Mouse (Mus musculus): ENCODE measurements around the gene Htr6. TPM values are rescaled to one million over a fixed set of nuclear protein-coding genes. Genes with fewer than 3 reads are reported as not detected.
A peak's percentile ranks its signal among the peaks of the same experiment; 100 is the strongest.

Htr6 gene
- polyA plus RNA-seq, 1 experiment from 2014 or later: 0.16 TPM

GRCm38 (mm10) chr4:139111421-139111820, 36.1 kb upstream of the Htr6 start:
- Histone ChIP-seq H3K27ac (ENCODE audit: low read depth) (peak overlapping the region; percentile 64), H3K4me1 (replicated peaks; ENCODE audit: control insufficient read depth, insufficient read depth, low read length) (peaks cover 20% of the 10 kb centered on the region), H3K4me2 (ENCODE audit: low read length) (0 out of 2 replicates have a peak overlapping the region, but pooled peaks have one; percentile 1), H3K27me3 (replicated peaks; ENCODE audit: control insufficient read depth, insufficient read depth, low read length) (no peaks in the 10 kb centered on the region), H3K9me3 (ENCODE audit: control insufficient read depth, low read length) (no peaks in the 10 kb centered on the region), H3K9ac (ENCODE audit: low read length) (0 out of 2 replicates have a peak overlapping the region, but pooled peaks have one; percentile 22), H3K36me3 (ENCODE audit: control insufficient read depth, insufficient read depth, low read length) (no peaks in the 10 kb centered on the region), H3K4me3 (ENCODE audit: low read depth, low read length) (no peak overlapping the region)
- 26% methylated on average over 3 of the region's 3 CpGs for WGBS
- ATAC-seq (replicated peaks; ENCODE audit: low FRiP score, low TSS enrichment, low read depth) (no peak), DNase-seq (ENCODE audit: low spot score) (no peak)

- H3K4me2 ChIP-seq (ENCODE audit: low read length): peak overlapping the region; percentile 1; the same call in 1 of the 2 replicates
- ATAC-seq (replicated peaks; ENCODE audit: low FRiP score, low TSS enrichment, low read depth): no peak
- no peak for DNase-seq (ENCODE audit: low spot score)
- WGBS: 54% methylated on average over 3 of the region's 3 CpGs
- H3K4me1 ChIP-seq (replicated peaks; ENCODE audit: control insufficient read depth, insufficient read depth, low read length): peaks cover 20% of the 10 kb centered on the region
- H3K27me3 ChIP-seq (replicated peaks; ENCODE audit: control insufficient read depth, insufficient read depth, low read length): no peaks in the 10 kb centered on the region
- peak overlapping the region; percentile 64 for H3K27ac ChIP-seq (ENCODE audit: low read depth)
- 0 out of 2 replicates have a peak overlapping the region, but pooled peaks have one; percentile 22 for H3K9ac ChIP-seq (ENCODE audit: low read length)
- no peaks in the 10 kb centered on the region for H3K36me3 ChIP-seq (ENCODE audit: control insufficient read depth, insufficient read depth, low read length)
- H3K9me3 ChIP-seq (ENCODE audit: control insufficient read depth, low read length): no peaks in the 10 kb centered on the region
- H3K4me3 ChIP-seq (ENCODE audit: low read depth, low read length): no peak overlapping the region
These were observed 35.5 kb upstream of the Htr6 start for GRCm38 (mm10) chr4:139110858-139111257.

- DNase-seq (ENCODE audit: low spot score) (no peak), ATAC-seq (replicated peaks; ENCODE audit: low FRiP score, low TSS enrichment, low read depth) (no peak)
- H3K27me3 ChIP-seq (replicated peaks; ENCODE audit: control insufficient read depth, insufficient read depth, low read length): no peaks in the 10 kb centered on the region
- H3K9ac ChIP-seq (ENCODE audit: low read length): no peak overlapping the region
- peaks cover 37% of the 10 kb centered on the region for H3K36me3 ChIP-seq (ENCODE audit: control insufficient read depth, insufficient read depth, low read length)
- no peaks in the 10 kb centered on the region for H3K9me3 ChIP-seq (ENCODE audit: control insufficient read depth, low read length)
- no peak overlapping the region for H3K4me3 ChIP-seq (ENCODE audit: low read depth, low read length)
- peaks cover 2% of the 10 kb centered on the region; the same call in 1 of the 2 replicates for H3K4me1 ChIP-seq (replicated peaks; ENCODE audit: control insufficient read depth, insufficient read depth, low read length)
- no peak overlapping the region for H3K4me2 ChIP-seq (ENCODE audit: low read length)
- WGBS: 94% methylated on average over 1 of the region's 1 CpGs
- H3K27ac ChIP-seq (ENCODE audit: low read depth): no peak overlapping the region
These were observed 30.1 kb upstream of the Htr6 start for GRCm38 (mm10) chr4:139105453-139105852.

GRCm38 (mm10) chr4:139101546-139101945, 26.2 kb upstream of the Htr6 start:
- no peak for ATAC-seq (replicated peaks; ENCODE audit: low FRiP score, low TSS enrichment, low read depth)
- H3K36me3 ChIP-seq (ENCODE audit: control insufficient read depth, insufficient read depth, low read length): peaks cover 37% of the 10 kb centered on the region
- no peak overlapping the region for H3K27ac ChIP-seq (ENCODE audit: low read depth)
- H3K27me3 ChIP-seq (replicated peaks; ENCODE audit: control insufficient read depth, insufficient read depth, low read length): no peaks in the 10 kb centered on the region
- H3K9ac ChIP-seq (ENCODE audit: low read length): no peak overlapping the region
- H3K4me3 ChIP-seq (ENCODE audit: low read depth, low read length): no peak overlapping the region
- no peak for DNase-seq (ENCODE audit: low spot score)
- WGBS: 80% methylated on average over 6 of the region's 6 CpGs
- H3K4me1 ChIP-seq (replicated peaks; ENCODE audit: control insufficient read depth, insufficient read depth, low read length): no peaks in the 10 kb centered on the region
- no peak overlapping the region for H3K4me2 ChIP-seq (ENCODE audit: low read length)
- H3K9me3 ChIP-seq (ENCODE audit: control insufficient read depth, low read length): no peaks in the 10 kb centered on the region

- no peaks in the 10 kb centered on the region for H3K27me3 ChIP-seq (replicated peaks; ENCODE audit: control insufficient read depth, insufficient read depth, low read length)
- 94% methylated on average over 8 of the region's 8 CpGs for WGBS
- ATAC-seq (replicated peaks; ENCODE audit: low FRiP score, low TSS enrichment, low read depth) (no peak), DNase-seq (ENCODE audit: low spot score) (no peak)
- H3K9ac ChIP-seq (ENCODE audit: low read length): no peak overlapping the region
- no peak overlapping the region for H3K4me2 ChIP-seq (ENCODE audit: low read length)
- no peaks in the 10 kb centered on the region for H3K4me1 ChIP-seq (replicated peaks; ENCODE audit: control insufficient read depth, insufficient read depth, low read length)
- no peaks in the 10 kb centered on the region for H3K9me3 ChIP-seq (ENCODE audit: control insufficient read depth, low read length)
- H3K36me3 ChIP-seq (ENCODE audit: control insufficient read depth, insufficient read depth, low read length): peaks cover 37% of the 10 kb centered on the region
- H3K27ac ChIP-seq (ENCODE audit: low read depth): no peak overlapping the region
- no peak overlapping the region for H3K4me3 ChIP-seq (ENCODE audit: low read depth, low read length)
These were observed 25.0 kb upstream of the Htr6 start for GRCm38 (mm10) chr4:139100326-139100725.

- DNase-seq (ENCODE audit: low spot score) (no peak), ATAC-seq (replicated peaks; ENCODE audit: low FRiP score, low TSS enrichment, low read depth) (peak; percentile 44; the same call in 1 of the 2 replicates)
- Histone ChIP-seq H3K4me3 (ENCODE audit: low read depth, low read length) (no peak overlapping the region), H3K9ac (ENCODE audit: low read length) (no peak overlapping the region), H3K9me3 (ENCODE audit: control insufficient read depth, low read length) (peaks cover 8% of the 10 kb centered on the region), H3K27me3 (replicated peaks; ENCODE audit: control insufficient read depth, insufficient read depth, low read length) (peaks cover 17% of the 10 kb centered on the region; the same call in 1 of the 2 replicates), H3K4me1 (replicated peaks; ENCODE audit: control insufficient read depth, insufficient read depth, low read length) (peaks cover 6% of the 10 kb centered on the region; the same call in 1 of the 2 replicates), H3K4me2 (ENCODE audit: low read length) (no peak overlapping the region), H3K27ac (ENCODE audit: low read depth) (no peak overlapping the region), H3K36me3 (ENCODE audit: control insufficient read depth, insufficient read depth, low read length) (0 out of 2 replicates have a peak, but pooled peaks cover 1% of the 10 kb centered on the region)
- 41% methylated on average over 5 of the region's 5 CpGs for WGBS
These were observed 20.8 kb upstream of the Htr6 start for GRCm38 (mm10) chr4:139096201-139096600.

- H3K4me1 ChIP-seq (replicated peaks; ENCODE audit: control insufficient read depth, insufficient read depth, low read length): peaks cover 10% of the 10 kb centered on the region; the same call in 1 of the 2 replicates
These were observed 20.0 kb upstream of the Htr6 start for GRCm38 (mm10) chr4:139095406-139095805.

GRCm38 (mm10) chr4:139093196-139093530, 17.8 kb upstream of the Htr6 start:
- peak overlapping the region; percentile 89 for H3K4me2 ChIP-seq (ENCODE audit: low read length)
- peaks cover 10% of the 10 kb centered on the region; the same call in 1 of the 2 replicates for H3K4me1 ChIP-seq (replicated peaks; ENCODE audit: control insufficient read depth, insufficient read depth, low read length)
- H3K4me3 ChIP-seq (ENCODE audit: low read depth, low read length): peak overlapping the region; percentile 71
- H3K36me3 ChIP-seq (ENCODE audit: control insufficient read depth, insufficient read depth, low read length): 0 out of 2 replicates have a peak, but pooled peaks cover 3% of the 10 kb centered on the region
- 25% methylated on average over 13 of the region's 13 CpGs for WGBS
- peak overlapping the region; percentile 73 for H3K9ac ChIP-seq (ENCODE audit: low read length)
- peaks cover 8% of the 10 kb centered on the region for H3K9me3 ChIP-seq (ENCODE audit: control insufficient read depth, low read length)
- no peak overlapping the region for H3K27ac ChIP-seq (ENCODE audit: low read depth)
- H3K27me3 ChIP-seq (replicated peaks; ENCODE audit: control insufficient read depth, insufficient read depth, low read length): peaks cover 25% of the 10 kb centered on the region; the same call in 1 of the 2 replicates
- DNase-seq (ENCODE audit: low spot score): no peak
- no peak; the same call in 1 of the 2 replicates for ATAC-seq (replicated peaks; ENCODE audit: low FRiP score, low TSS enrichment, low read depth)

More at GRCm38 (mm10) chr4:139095406-139095805, 20.0 kb upstream of the Htr6 start:
- DNase-seq (ENCODE audit: low spot score) (no peak), ATAC-seq (replicated peaks; ENCODE audit: low FRiP score, low TSS enrichment, low read depth) (no peak)
- no peak overlapping the region for H3K4me3 ChIP-seq (ENCODE audit: low read depth, low read length)
- H3K4me2 ChIP-seq (ENCODE audit: low read length): no peak overlapping the region
- no peak overlapping the region for H3K9ac ChIP-seq (ENCODE audit: low read length)
- H3K27me3 ChIP-seq (replicated peaks; ENCODE audit: control insufficient read depth, insufficient read depth, low read length): peaks cover 23% of the 10 kb centered on the region; the same call in 1 of the 2 replicates
- peaks cover 8% of the 10 kb centered on the region for H3K9me3 ChIP-seq (ENCODE audit: control insufficient read depth, low read length)
- 0 out of 2 replicates have a peak, but pooled peaks cover 3% of the 10 kb centered on the region for H3K36me3 ChIP-seq (ENCODE audit: control insufficient read depth, insufficient read depth, low read length)
- WGBS: 26% methylated on average over 1 of the region's 1 CpGs
- H3K27ac ChIP-seq (ENCODE audit: low read depth): peak overlapping the region; percentile 29

Data from intestine, embryonic 14.5 days (tissue).